Mouse (Mus musculus): Measurements from ENCODE around the gene Rpl23a. TPM values are rescaled to one million over a fixed set of nuclear protein-coding genes. Genes with fewer than 3 reads are reported as not detected.

Rpl23a gene
- total and polyA plus RNA-seq, 3 experiments: 2,892 to 4,112 TPM; not detected in 1

GRCm38 (mm10) chr11:78140665-78141064 is 42.7 kb downstream of the Rpl23a start (continued):
- peak; percentile 32; the same call in 1 of the 2 replicates for TF ChIP-seq BHLHE40 (IDR thresholded peaks at IDR 0.05; ENCODE audit: borderline replicate concordance, low read depth, low read length)
- no peak for TF ChIP-seq E2F4 (IDR thresholded peaks at IDR 0.05; ENCODE audit: borderline replicate concordance, low read depth, low read length)
- no peak for TF ChIP-seq CTCF (IDR thresholded peaks at IDR 0.05 in 2 of 3, conservative IDR thresholded peaks at IDR 0.05 in 1 of 3; ENCODE audit: control insufficient read depth in 1 of 3, insufficient read depth in 1 of 3, low read depth in 2 of 3, low read length in 3 of 3, poor library complexity in 1 of 3, severe bottlenecking in 1 of 3)
- TF ChIP-seq NELFE (IDR thresholded peaks at IDR 0.05; ENCODE audit: low read depth, low read length): no peak
- TF ChIP-seq MYB (IDR thresholded peaks at IDR 0.05; ENCODE audit: low read depth, low read length): no peak
- TF ChIP-seq ZKSCAN1 (IDR thresholded peaks at IDR 0.05; ENCODE audit: low read depth, low read length): no peak
- no peak for TF ChIP-seq ZC3H11A (IDR thresholded peaks at IDR 0.05; ENCODE audit: low read depth, low read length)
- TF ChIP-seq MEF2A (IDR thresholded peaks at IDR 0.05; ENCODE audit: extremely low read depth, insufficient replicate concordance, low read depth, low read length, poor library complexity, severe bottlenecking): peak; percentile 86; the same call in 1 of the 2 replicates
- no peak for TF ChIP-seq TBP (IDR thresholded peaks at IDR 0.05; ENCODE audit: low read depth, low read length)
- 0 out of 2 replicates have a peak, but pooled peaks have one; percentile 32 for TF ChIP-seq MAFK (IDR thresholded peaks at IDR 0.05; ENCODE audit: borderline replicate concordance, low read depth, low read length)
- peak; percentile 82 for TF ChIP-seq TCF12 (IDR thresholded peaks at IDR 0.05; ENCODE audit: low read depth, low read length)
- no peak; the same call in 1 of the 2 replicates for TF ChIP-seq MXI1 (IDR thresholded peaks at IDR 0.05; ENCODE audit: low read depth, low read length)
- peak; percentile 61 for TF ChIP-seq ETS1 (IDR thresholded peaks at IDR 0.05; ENCODE audit: low read depth, low read length)
- TF ChIP-seq RCOR1 (IDR thresholded peaks at IDR 0.05; ENCODE audit: low read depth, low read length): peak; percentile 40; the same call in 1 of the 2 replicates
- peak; percentile 52; the same call in 1 of the 2 replicates for TF ChIP-seq ELF1 (IDR thresholded peaks at IDR 0.05; ENCODE audit: low read depth, low read length)
- no peak for TF ChIP-seq TAL1 (IDR thresholded peaks at IDR 0.05; ENCODE audit: low read length)
- peak; percentile 52; the same call in 1 of the 2 replicates for TF ChIP-seq HCFC1 (IDR thresholded peaks at IDR 0.05; ENCODE audit: low read depth, low read length)
- no peak for TF ChIP-seq UBTF (IDR thresholded peaks at IDR 0.05; ENCODE audit: borderline replicate concordance, insufficient read depth, low read depth, low read length)
- TF ChIP-seq RAD21 (IDR thresholded peaks at IDR 0.05; ENCODE audit: low read depth, low read length): no peak
- no peak for TF ChIP-seq JUND (IDR thresholded peaks at IDR 0.05; ENCODE audit: low read depth, low read length)
- peak; percentile 69 to 78 for TF ChIP-seq EP300 (IDR thresholded peaks at IDR 0.05; ENCODE audit: low read depth in 1 of 2, low read length in 2 of 2)
- no peak for TF ChIP-seq USF1 (IDR thresholded peaks at IDR 0.05; ENCODE audit: low read depth, low read length)
- TF ChIP-seq POLR2A (IDR thresholded peaks at IDR 0.05; ENCODE audit: control insufficient read depth in 1 of 2, insufficient read depth in 1 of 2, low read depth in 1 of 2, low read length in 2 of 2, poor library complexity in 1 of 2): no peak

DNA sequence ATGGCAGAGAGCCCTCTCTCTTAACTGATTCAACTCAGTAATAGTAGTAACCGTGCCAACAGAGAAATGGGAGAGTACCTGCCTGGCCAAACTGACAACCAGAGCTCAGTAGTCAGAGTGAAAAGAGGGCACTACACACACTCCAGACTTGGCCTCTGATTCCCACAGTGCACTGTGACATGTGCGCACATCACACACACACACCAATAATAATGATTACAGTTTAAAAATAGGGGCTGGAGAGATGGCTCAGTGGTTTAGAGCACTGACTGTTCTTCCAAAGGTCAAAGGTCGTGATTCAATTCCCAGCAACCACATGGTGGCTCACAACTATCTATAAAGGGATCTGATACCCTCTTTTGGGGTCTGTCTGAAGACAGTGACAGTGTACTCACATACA is 45.4 kb downstream of the Rpl23a start:
- Histone ChIP-seq H3K27ac (ENCODE audit: control insufficient read depth, low read depth, low read length) (no peak overlapping the region), H3K9ac (ENCODE audit: control insufficient read depth, low read depth, low read length, poor library complexity, severe bottlenecking) (no peak overlapping the region), H3K9me3 (replicated peaks; ENCODE audit: insufficient read depth, low read length) (no peaks in the 10 kb centered on the region), H3K79me2 (ENCODE audit: control insufficient read depth, insufficient read depth, low read length, poor library complexity) (no peaks in the 10 kb centered on the region; the same call in 1 of the 2 replicates), H3K4me3 (ENCODE audit: control insufficient read depth in 1 of 2, insufficient read depth in 1 of 2, low read depth in 2 of 2, low read length in 2 of 2) (no peak overlapping the region), H3K27me3 (ENCODE audit: control insufficient read depth in 1 of 2, insufficient read depth in 2 of 2, low read length in 2 of 2) (no peaks in the 10 kb centered on the region), H3K4me1 (ENCODE audit: control insufficient read depth in 1 of 2, insufficient read depth in 2 of 2, low read length in 2 of 2) (peaks cover 38 to 40% of the 10 kb centered on the region in 2 experiments), H3K36me3 (ENCODE audit: control insufficient read depth in 1 of 2, insufficient read depth in 2 of 2, low read length in 2 of 2) (peaks cover 0 to 41% of the 10 kb centered on the region in 2 experiments; a peak in 2 of 4 replicates)
- TF ChIP-seq ZMIZ1 (IDR thresholded peaks at IDR 0.05; ENCODE audit: low read depth, low read length) (no peak), MAZ (IDR thresholded peaks at IDR 0.05; ENCODE audit: low read depth, low read length) (no peak), POLR2A (IDR thresholded peaks at IDR 0.05; ENCODE audit: control insufficient read depth in 1 of 2, insufficient read depth in 1 of 2, low read depth in 1 of 2, low read length in 2 of 2, poor library complexity in 1 of 2) (no peak), NRF1 (IDR thresholded peaks at IDR 0.05; ENCODE audit: insufficient read depth, low read depth, low read length, poor library complexity, severe bottlenecking) (no peak), GABPA (IDR thresholded peaks at IDR 0.05; ENCODE audit: low read depth, low read length) (no peak), EP300 (IDR thresholded peaks at IDR 0.05; ENCODE audit: low read depth in 1 of 2, low read length in 2 of 2) (no peak), TCF12 (IDR thresholded peaks at IDR 0.05; ENCODE audit: low read depth, low read length) (no peak), ELF1 (IDR thresholded peaks at IDR 0.05; ENCODE audit: low read depth, low read length) (no peak), RCOR1 (IDR thresholded peaks at IDR 0.05; ENCODE audit: low read depth, low read length) (no peak), MEF2A (IDR thresholded peaks at IDR 0.05; ENCODE audit: extremely low read depth, insufficient replicate concordance, low read depth, low read length, poor library complexity, severe bottlenecking) (no peak), KAT2A (conservative IDR thresholded peaks at IDR 0.05; ENCODE audit: low read depth, low read length) (no peak), ZC3H11A (IDR thresholded peaks at IDR 0.05; ENCODE audit: low read depth, low read length) (no peak), MAFK (IDR thresholded peaks at IDR 0.05; ENCODE audit: borderline replicate concordance, low read depth, low read length) (no peak), POLR2AphosphoS5 (IDR thresholded peaks at IDR 0.05; ENCODE audit: borderline replicate concordance, low read depth, low read length) (no peak), BHLHE40 (IDR thresholded peaks at IDR 0.05; ENCODE audit: borderline replicate concordance, low read depth, low read length) (no peak), CTCF (IDR thresholded peaks at IDR 0.05 in 2 of 3, conservative IDR thresholded peaks at IDR 0.05 in 1 of 3; ENCODE audit: control insufficient read depth in 1 of 3, insufficient read depth in 1 of 3, low read depth in 2 of 3, low read length in 3 of 3, poor library complexity in 1 of 3, severe bottlenecking in 1 of 3) (no peak), CHD1 (IDR thresholded peaks at IDR 0.05; ENCODE audit: low read depth, low read length) (no peak)
- no peak for DNase-seq (ENCODE audit: low read depth, low spot score)
